Comparison of ENCODE assay signal across 8 mouse cellular contexts in the genomic region with DNA sequence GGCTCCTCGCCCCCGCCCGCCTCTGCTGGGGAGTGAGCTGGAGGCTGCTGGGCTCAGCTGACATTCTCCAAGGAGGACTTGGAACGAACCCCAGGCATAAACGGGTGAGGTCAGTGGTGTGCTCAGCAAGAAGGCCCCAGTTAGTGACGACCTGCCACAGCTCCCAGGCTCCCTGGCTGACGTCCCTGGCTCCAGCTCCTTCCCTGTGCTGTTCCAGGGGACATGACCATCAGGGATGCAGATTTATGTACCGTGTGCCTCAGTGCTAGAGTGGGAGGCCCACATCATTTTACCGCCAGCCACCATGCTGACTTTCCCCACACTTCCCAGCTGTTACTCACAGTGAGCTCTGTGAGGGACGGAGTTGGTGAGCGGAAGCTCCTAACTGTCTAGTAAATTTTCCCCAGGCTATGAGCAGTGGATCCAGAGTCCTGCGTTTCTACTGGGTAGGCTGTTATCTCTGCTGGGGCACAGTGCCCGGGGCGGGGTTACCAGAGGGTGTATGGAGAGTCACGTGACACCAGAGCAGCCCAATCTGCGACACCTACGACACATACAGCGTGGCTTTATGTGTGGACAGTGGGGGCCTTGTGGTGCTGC. TPM values are rescaled to one million over a fixed set of nuclear protein-coding genes. Genes with fewer than 3 reads are reported as not detected.
A peak's percentile ranks its signal among the peaks of the same experiment; 100 is the strongest.
DNase-seq lines count a peak whose midpoint lies in the region; ATAC-seq and TF ChIP-seq lines count a peak whose summit lies in the region.

No protein-coding gene starts in this region.

- peak overlapping the region; percentile 22; the same call in 1 of the 2 replicates for H3K4me2 ChIP-seq in neural tube, embryonic 13.5 days

- H3K9ac ChIP-seq in liver, adult 2 months (ENCODE audit: low read depth, low read length): peak overlapping the region; percentile 24
- peak overlapping the region; percentile 41; the same call in 1 of the 2 replicates for H3K9ac ChIP-seq in neural tube, embryonic 13.5 days

- peak overlapping the region; percentile 68 for H3K27ac ChIP-seq in liver, adult 2 months (replicated peaks; ENCODE audit: insufficient read depth, low read depth, low read length)
- peak overlapping the region; percentile 79 for H3K27ac ChIP-seq in neural tube, embryonic 13.5 days (replicated peaks)

- peak; percentile 55 for ATAC-seq in neural tube, embryonic 13.5 days (ENCODE audit: low read depth)

- TF ChIP-seq POLR2A in liver, adult 2 months (IDR thresholded peaks at IDR 0.05; ENCODE audit: extremely low read depth, insufficient read depth, low read length): no peak

- peaks cover 30% of the 10 kb centered on the region; the same call in 1 of the 2 replicates for H3K79me2 ChIP-seq in liver, adult 2 months (ENCODE audit: control insufficient read depth, insufficient read depth, low read length)

- H3K27me3 ChIP-seq in liver, adult 2 months (ENCODE audit: control insufficient read depth, insufficient read depth, low read length): no peaks in the 10 kb centered on the region
- H3K27me3 ChIP-seq in neural tube, embryonic 13.5 days: no peaks in the 10 kb centered on the region

- H3K9me3 ChIP-seq in neural tube, embryonic 13.5 days: no peaks in the 10 kb centered on the region

- no peak for TF ChIP-seq CTCF in liver, adult 2 months (IDR thresholded peaks at IDR 0.05; ENCODE audit: low read depth, low read length)

- DNase-seq in thymus, postnatal 14 days: peak; percentile 72
- DNase-seq in thymus, adult 18-20 months: no peak
- DNase-seq in cerebellum, adult 9-11 months: peak; percentile 91
- peak; percentile 81 to 89 for DNase-seq in gastrocnemius, postnatal 36 days
- peak; percentile 80 for DNase-seq in kidney, adult 11 months
- peak; percentile 81 for DNase-seq in liver, adult 2 months (ENCODE audit: extremely low read depth, low read depth, low spot score)
- DNase-seq in embryo, embryonic 9.5 days (ENCODE audit: extremely low spot score): no peak

- H3K4me3 ChIP-seq in liver, adult 2 months (ENCODE audit: insufficient read depth, low read depth, low read length): no peak overlapping the region
- no peak overlapping the region for H3K4me3 ChIP-seq in neural tube, embryonic 13.5 days

- 8% methylated on average over 18 of the region's 18 CpGs for WGBS in liver, adult 2 months
- 35% methylated on average over 18 of the region's 18 CpGs for WGBS in neural tube, embryonic 13.5 days

- H3K36me3 ChIP-seq in liver, adult 2 months (ENCODE audit: control insufficient read depth, insufficient read depth, low read length): no peaks in the 10 kb centered on the region
- no peaks in the 10 kb centered on the region for H3K36me3 ChIP-seq in neural tube, embryonic 13.5 days

- intact Hi-C loops in gastrocnemius, postnatal 36 days (cut with DNase I): no loop called here

- peaks cover 38% of the 10 kb centered on the region for H3K4me1 ChIP-seq in liver, adult 2 months (ENCODE audit: control insufficient read depth, insufficient read depth, low read length)
- peaks cover 67% of the 10 kb centered on the region for H3K4me1 ChIP-seq in neural tube, embryonic 13.5 days (replicated peaks)

RNA-seq across cellular contexts. Expression of gene Pxn, which starts 25.3 kb away (rescaled TPM):
- total RNA-seq in gastrocnemius, postnatal 36 days (2021): 10 to 100 TPM; 78.1 to 80.7 TPM
- total RNA-seq in liver, adult 2 months (2014; rRNA removed): 10.5 and 15.2 TPM in 2 replicates
- polyA plus RNA-seq in liver, adult 2 months (2012; rRNA removed): 33.6 and 40.2 TPM in 2 replicates
- 26.5 and 26.6 TPM in 2 replicates for polyA plus RNA-seq in neural tube, embryonic 13.5 days (2015; fragmentation: Nextera tagmentation; extraction: Ambion mirVana)

RNA-seq across cellular contexts. Expression of gene Rplp0, which starts 27.5 kb away (rescaled TPM):
- 100 to 1,000 TPM; 533 to 598 TPM for total RNA-seq in gastrocnemius, postnatal 36 days (2021)
- 709 and 835 TPM in 2 replicates for total RNA-seq in liver, adult 2 months (2014; rRNA removed)
- 607 and 623 TPM in 2 replicates for polyA plus RNA-seq in liver, adult 2 months (2012; rRNA removed)
- 767 and 869 TPM in 2 replicates for polyA plus RNA-seq in neural tube, embryonic 13.5 days (2015; fragmentation: Nextera tagmentation; extraction: Ambion mirVana)

RNA-seq across cellular contexts. Expression of gene Gcn1l1, which starts 33.3 kb away (rescaled TPM):
- 10 to 100 TPM; 25.5 to 28.8 TPM for total RNA-seq in gastrocnemius, postnatal 36 days (2021)
- total RNA-seq in liver, adult 2 months (2014; rRNA removed): 14.8 and 18.3 TPM in 2 replicates
- 23.2 and 28.8 TPM in 2 replicates for polyA plus RNA-seq in liver, adult 2 months (2012; rRNA removed)
- polyA plus RNA-seq in neural tube, embryonic 13.5 days (2015; fragmentation: Nextera tagmentation; extraction: Ambion mirVana): 36.5 and 39.3 TPM in 2 replicates

RNA-seq across cellular contexts. Expression of gene Sirt4, which starts 47.2 kb away (rescaled TPM):
- total RNA-seq in gastrocnemius, postnatal 36 days (2021): 10 to 100 TPM; 11.2 to 12.2 TPM
- total RNA-seq in liver, adult 2 months (2014; rRNA removed): 11.5 and 15.0 TPM in 2 replicates
- polyA plus RNA-seq in liver, adult 2 months (2012; rRNA removed): 26.1 and 26.6 TPM in 2 replicates
- polyA plus RNA-seq in neural tube, embryonic 13.5 days (2015; fragmentation: Nextera tagmentation; extraction: Ambion mirVana): 26.8 and 33.0 TPM in 2 replicates

Comparison
In these comparisons a context has a peak if more than half of its experiments do, and no peak if none do; other contexts are left out.
1. DNase-seq: peak in thymus, postnatal 14 days (single experiment), cerebellum, adult 9-11 months (single experiment), gastrocnemius, postnatal 36 days (2 of 2), kidney, adult 11 months (single experiment) and liver, adult 2 months (single experiment); none in thymus, adult 18-20 months (0 of 2) and embryo, embryonic 9.5 days (single experiment).